Mouse (Mus musculus) intestine, embryonic 16.5 days (tissue): Measurements from ENCODE around the gene Camk1d. TPM values are rescaled to one million over a fixed set of nuclear protein-coding genes. Genes with fewer than 3 reads are reported as not detected.

Experiments
- ATAC-seq: fragments of 200-750 bp; cut with Nextera tagmentation; 2 replicates; pipeline ENCODE4 v1.8.0; 2017; ENCODE audit warnings: moderate TSS enrichment, moderate library complexity
- H3K27ac ChIP-seq: fragments of 300-500 bp; sonication (generic); 2 replicates; pipeline ENCODE4 v1.5.1; 2014; ENCODE audit warnings: mild to moderate bottlenecking, low read length
- H3K27me3 ChIP-seq: fragments of 300-500 bp; sonication (generic); replicated peaks from 2 replicates; pipeline ENCODE4 v1.6.1; 2014; ENCODE audit warnings: low read length, control low read depth, mixed read lengths; ENCODE audit not compliant: control insufficient read depth, insufficient read depth
- H3K36me3 ChIP-seq: fragments of 300-500 bp; sonication (generic); 2 replicates; pipeline ENCODE4 v1.6.1; 2014; ENCODE audit warnings: low read length, control low read depth; ENCODE audit not compliant: control insufficient read depth, insufficient read depth
- H3K4me1 ChIP-seq: fragments of 300-500 bp; sonication (generic); 2 replicates; pipeline ENCODE4 v1.6.1; 2014; ENCODE audit warnings: low read length, control low read depth, mixed read lengths; ENCODE audit not compliant: control insufficient read depth, insufficient read depth
- H3K4me2 ChIP-seq: fragments of 300-500 bp; sonication (generic); 2 replicates; pipeline ENCODE4 v1.6.1; 2014; ENCODE audit warnings: low read depth, low read length, control low read depth
- H3K4me3 ChIP-seq: fragments of 300-500 bp; sonication (generic); 2 replicates; pipeline ENCODE4 v1.5.1; 2014; ENCODE audit warnings: mild to moderate bottlenecking, low read length
- H3K9ac ChIP-seq: fragments of 300-500 bp; sonication (generic); 2 replicates; pipeline ENCODE4 v1.6.1; 2014; ENCODE audit warnings: low read depth, low read length
- H3K9me3 ChIP-seq: fragments of 300-500 bp; sonication (generic); 2 replicates; pipeline ENCODE4 v1.6.1; 2016; ENCODE audit warnings: low read length, control low read depth; ENCODE audit not compliant: control insufficient read depth
- WGBS: fragments of 180-500 bp; shearing (Covaris S2); extraction: QIAGEN DNeasy Blood & Tissue Kit; methylation state at CpG from one replicate; pipeline ENCODE4 v1.1.7; 2014; 5-methylcytosine and 5-hydroxymethylcytosine counted together
- polyA plus RNA-seq: library from polyadenylated mRNA; unstranded; fragments of >200 nt; fragmentation: Nextera tagmentation; extraction: Ambion mirVana; gene quantifications from 2 replicates; pipeline ENCODE4 v1.2.1, GENCODE M21; 2015

Camk1d gene
- polyA plus RNA-seq, 1 experiment from 2014 or later = 23.1 TPM

GRCm38 (mm10) chr2:5588329-5588982 lies 125.9 kb downstream of the Camk1d start:
- Histone ChIP-seq H3K27me3 (no peaks in the 10 kb centered on the region), H3K4me2 (no peak overlapping the region), H3K9ac (no peak overlapping the region), H3K4me1 (peaks cover 3% of the 10 kb centered on the region; the same call in 1 of the 2 replicates), H3K27ac (no peak overlapping the region), H3K9me3 (no peaks in the 10 kb centered on the region), H3K4me3 (no peak overlapping the region), H3K36me3 (no peaks in the 10 kb centered on the region)
- WGBS = 89% methylated on average over 8 of the region's 8 CpGs
- no peak for ATAC-seq

- ATAC-seq = no peak
- Histone ChIP-seq H3K9me3 (no peaks in the 10 kb centered on the region), H3K4me1 (peaks cover 3% of the 10 kb centered on the region; the same call in 1 of the 2 replicates), H3K36me3 (no peaks in the 10 kb centered on the region), H3K27ac (0 out of 2 replicates have a peak overlapping the region, but pooled peaks have one; percentile 12), H3K27me3 (no peaks in the 10 kb centered on the region), H3K4me2 (no peak overlapping the region), H3K9ac (no peak overlapping the region), H3K4me3 (no peak overlapping the region)
- 76% methylated on average over 6 of the region's 6 CpGs for WGBS
Observed at GRCm38 (mm10) chr2:5584318-5585027, 129.8 kb downstream of the Camk1d start.

- H3K4me3 ChIP-seq = no peak overlapping the region
- no peak overlapping the region for H3K27ac ChIP-seq
- H3K27me3 ChIP-seq = no peaks in the 10 kb centered on the region
- H3K9me3 ChIP-seq = no peaks in the 10 kb centered on the region
- H3K4me2 ChIP-seq = no peak overlapping the region
- WGBS = 70% methylated on average over 4 of the region's 4 CpGs
- no peak for ATAC-seq
- H3K4me1 ChIP-seq = peaks cover 18% of the 10 kb centered on the region
- H3K9ac ChIP-seq = no peak overlapping the region
- no peaks in the 10 kb centered on the region for H3K36me3 ChIP-seq
Observed at GRCm38 (mm10) chr2:5579391-5579790, 134.9 kb downstream of the Camk1d start.

- Histone ChIP-seq H3K27me3 (no peaks in the 10 kb centered on the region), H3K9ac (0 out of 2 replicates have a peak overlapping the region, but pooled peaks have one; percentile 40), H3K4me2 (no peak overlapping the region), H3K9me3 (no peaks in the 10 kb centered on the region), H3K36me3 (no peaks in the 10 kb centered on the region), H3K27ac (peak overlapping the region; percentile 54), H3K4me1 (peaks cover 22% of the 10 kb centered on the region), H3K4me3 (no peak overlapping the region)
- ATAC-seq = peak; percentile 9; the same call in 1 of the 2 replicates
- WGBS = 55% methylated on average over 9 of the region's 9 CpGs
Observed at GRCm38 (mm10) chr2:5577399-5578129, 136.8 kb downstream of the Camk1d start.

- H3K27me3 ChIP-seq = no peaks in the 10 kb centered on the region
- H3K4me3 ChIP-seq = no peak overlapping the region
- 0 out of 2 replicates have a peak overlapping the region, but pooled peaks have one; percentile 48 for H3K27ac ChIP-seq
- no peaks in the 10 kb centered on the region for H3K36me3 ChIP-seq
- H3K4me1 ChIP-seq = peaks cover 18% of the 10 kb centered on the region
- WGBS = 82% methylated on average over 10 of the region's 10 CpGs
- H3K9ac ChIP-seq = no peak overlapping the region
- H3K4me2 ChIP-seq = no peak overlapping the region
- ATAC-seq = no peak
- no peaks in the 10 kb centered on the region for H3K9me3 ChIP-seq
Observed at GRCm38 (mm10) chr2:5572314-5573006, 141.9 kb downstream of the Camk1d start.

GRCm38 (mm10) chr2:5566611-5567010 lies 147.7 kb downstream of the Camk1d start:
- peaks cover 13% of the 10 kb centered on the region; the same call in 1 of the 2 replicates for H3K4me1 ChIP-seq
- no peak overlapping the region for H3K4me2 ChIP-seq
- no peaks in the 10 kb centered on the region for H3K27me3 ChIP-seq
- WGBS = 64% methylated on average over 5 of the region's 5 CpGs
- peak overlapping the region; percentile 68; the same call in 1 of the 2 replicates for H3K27ac ChIP-seq
- peak; percentile 83 for ATAC-seq
- H3K4me3 ChIP-seq = no peak overlapping the region
- peaks cover 3% of the 10 kb centered on the region for H3K36me3 ChIP-seq
- no peak overlapping the region for H3K9ac ChIP-seq
- 0 out of 2 replicates have a peak, but pooled peaks cover 3% of the 10 kb centered on the region for H3K9me3 ChIP-seq

- peak overlapping the region; percentile 89 for H3K27ac ChIP-seq
- H3K27me3 ChIP-seq = no peaks in the 10 kb centered on the region
- no peak overlapping the region for H3K4me2 ChIP-seq
- ATAC-seq = peak; percentile 89
- WGBS = 53% methylated on average over 4 of the region's 4 CpGs
- H3K36me3 ChIP-seq = peaks cover 5% of the 10 kb centered on the region
- no peak overlapping the region for H3K4me3 ChIP-seq
- 0 out of 2 replicates have a peak, but pooled peaks cover 3% of the 10 kb centered on the region for H3K9me3 ChIP-seq
- no peak overlapping the region for H3K9ac ChIP-seq
- H3K4me1 ChIP-seq = peaks cover 9% of the 10 kb centered on the region; the same call in 1 of the 2 replicates
Observed at GRCm38 (mm10) chr2:5563685-5564084, 150.6 kb downstream of the Camk1d start.

GRCm38 (mm10) chr2:5561446-5561845 lies 152.9 kb downstream of the Camk1d start:
- 0 out of 2 replicates have a peak, but pooled peaks cover 3% of the 10 kb centered on the region for H3K9me3 ChIP-seq
- H3K4me3 ChIP-seq = no peak overlapping the region
- peaks cover 5% of the 10 kb centered on the region for H3K36me3 ChIP-seq
- no peak overlapping the region for H3K27ac ChIP-seq
- H3K27me3 ChIP-seq = no peaks in the 10 kb centered on the region
- H3K4me2 ChIP-seq = no peak overlapping the region
- no peak for ATAC-seq
- H3K9ac ChIP-seq = no peak overlapping the region
- 87% methylated on average over 3 of the region's 3 CpGs for WGBS
- peaks cover 9% of the 10 kb centered on the region; the same call in 1 of the 2 replicates for H3K4me1 ChIP-seq
